26 mouse cellular contexts compared by ENCODE assay signal in genomic region chr11:48525517-48525916, GRCm38 (mm10).
DNase-seq lines count a peak whose midpoint lies in the region; ATAC-seq and TF ChIP-seq lines count a peak whose summit lies in the region.
"Had no signal": no experiment of that assay in that cellular context is flagged by ENCODE, and none has a peak within 500 bp of the region (broad histone marks: within the 10 kb centered on the region; RNA-seq: fewer than 3 reads in every experiment).

No protein-coding gene starts in this region.

- no peak for ATAC-seq in forebrain, postnatal 0 days
- no peak for ATAC-seq in forebrain, embryonic 15.5 days (replicated peaks)
- ATAC-seq in heart, embryonic 13.5 days (ENCODE audit: extremely low read depth, insufficient number of reproducible peaks, low FRiP score, low TSS enrichment), result no peak
- ATAC-seq in lung, embryonic 14.5 days (ENCODE audit: insufficient read depth), result no peak; the same call in 1 of the 2 replicates
- ATAC-seq: CD4-positive, CD25-positive, alpha-beta regulatory T cell, adult 4 months; forebrain, embryonic 14.5 days had no signal

- H3K4me3 ChIP-seq in forebrain, postnatal 0 days (ENCODE audit: low read depth, low read length), result no peak overlapping the region
- H3K4me3 ChIP-seq in forebrain, embryonic 15.5 days, result no peak overlapping the region
- H3K4me3 ChIP-seq in heart, embryonic 13.5 days, result no peak overlapping the region
- no peak overlapping the region for H3K4me3 ChIP-seq in lung, embryonic 14.5 days (ENCODE audit: low read depth, low read length)
- H3K4me3 ChIP-seq: embryonic facial prominence, embryonic 15.5 days; erythroblast, embryonic 14.5 days; forebrain, embryonic 10.5 days; gastrocnemius, adult 2 months; heart, embryonic 10.5 days; hindbrain, embryonic 15.5 days had no signal

- TF ChIP-seq CTCF in forebrain, postnatal 0 days (IDR thresholded peaks at IDR 0.05; ENCODE audit: low read depth), result no peak
- TF ChIP-seq CTCF in lung, embryonic 14.5 days (IDR thresholded peaks at IDR 0.05; ENCODE audit: low read depth), result no peak

- no peaks in the 10 kb centered on the region for H3K4me1 ChIP-seq in forebrain, postnatal 0 days (ENCODE audit: insufficient read depth)
- no peaks in the 10 kb centered on the region for H3K4me1 ChIP-seq in forebrain, embryonic 15.5 days
- H3K4me1 ChIP-seq in heart, embryonic 13.5 days, result peaks cover 12% of the 10 kb centered on the region
- H3K4me1 ChIP-seq in lung, embryonic 14.5 days (ENCODE audit: insufficient read depth), result no peaks in the 10 kb centered on the region
- H3K4me1 ChIP-seq: embryonic facial prominence, embryonic 15.5 days; forebrain, embryonic 10.5 days; hindbrain, embryonic 15.5 days had no signal

- H3K4me2 ChIP-seq in forebrain, postnatal 0 days (ENCODE audit: low read depth), result no peak overlapping the region
- H3K4me2 ChIP-seq in forebrain, embryonic 15.5 days (replicated peaks), result no peak overlapping the region
- peak overlapping the region; percentile 26; the same call in 1 of the 2 replicates for H3K4me2 ChIP-seq in heart, embryonic 13.5 days
- H3K4me2 ChIP-seq in lung, embryonic 14.5 days, result no peak overlapping the region
- H3K4me2 ChIP-seq: embryonic facial prominence, embryonic 15.5 days; hindbrain, embryonic 15.5 days had no signal

- DNase-seq in forebrain, postnatal 0 days, result peak; percentile 4
- DNase-seq in heart, postnatal 10 days, result no peak
- DNase-seq in lung, embryonic 14.5 days, result peak; percentile 19
- no peak for DNase-seq in lung, adult 18-20 months
- DNase-seq in brain, adult 2 months (ENCODE audit: low read depth, low spot score), result peak; percentile 63
- DNase-seq: adrenal gland, adult 8-10 months; adrenal gland, postnatal 36 days; B cell, adult 2 months; cerebellum, adult 11 months; cerebellum, adult 8-10 months; cerebellum, postnatal 14 days; embryo, embryonic 11 days; gastrocnemius, adult 2 months; gastrocnemius, postnatal 36 days; heart, adult 11 months; heart, postnatal 14 days had no signal

- intact Hi-C loops in heart, postnatal 10 days (cut with DNase I), result no loop called here

- no peaks in the 10 kb centered on the region for H3K9me3 ChIP-seq in forebrain, postnatal 0 days (ENCODE audit: low read length)
- H3K9me3 ChIP-seq in forebrain, embryonic 15.5 days, result no peaks in the 10 kb centered on the region
- H3K9me3 ChIP-seq in heart, embryonic 13.5 days, result no peaks in the 10 kb centered on the region
- H3K9me3 ChIP-seq in lung, embryonic 14.5 days (ENCODE audit: low read depth, low read length), result no peaks in the 10 kb centered on the region
- H3K9me3 ChIP-seq: embryonic facial prominence, embryonic 15.5 days; forebrain, embryonic 10.5 days; G1E; heart, embryonic 10.5 days; hindbrain, embryonic 15.5 days had no signal

- H3K36me3 ChIP-seq in forebrain, postnatal 0 days (ENCODE audit: insufficient read depth), result no peaks in the 10 kb centered on the region
- no peaks in the 10 kb centered on the region for H3K36me3 ChIP-seq in forebrain, embryonic 15.5 days
- no peaks in the 10 kb centered on the region for H3K36me3 ChIP-seq in heart, embryonic 13.5 days
- no peaks in the 10 kb centered on the region for H3K36me3 ChIP-seq in lung, embryonic 14.5 days (ENCODE audit: insufficient read depth)
- H3K36me3 ChIP-seq: embryonic facial prominence, embryonic 15.5 days; forebrain, embryonic 10.5 days; G1E; heart, embryonic 10.5 days; hindbrain, embryonic 15.5 days had no signal

- H3K9ac ChIP-seq in forebrain, postnatal 0 days, result no peak overlapping the region
- H3K9ac ChIP-seq in forebrain, embryonic 15.5 days (replicated peaks), result no peak overlapping the region
- H3K9ac ChIP-seq in heart, embryonic 13.5 days, result no peak overlapping the region
- no peak overlapping the region for H3K9ac ChIP-seq in lung, embryonic 14.5 days
- H3K9ac ChIP-seq: embryonic facial prominence, embryonic 15.5 days; hindbrain, embryonic 15.5 days had no signal

- no peak overlapping the region for H3K27ac ChIP-seq in forebrain, postnatal 0 days (ENCODE audit: low read depth, low read length)
- H3K27ac ChIP-seq in forebrain, embryonic 15.5 days (replicated peaks), result no peak overlapping the region
- peak overlapping the region; percentile 8 for H3K27ac ChIP-seq in heart, embryonic 13.5 days (replicated peaks)
- no peak overlapping the region for H3K27ac ChIP-seq in lung, embryonic 14.5 days (ENCODE audit: low read depth)
- H3K27ac ChIP-seq: embryonic facial prominence, embryonic 15.5 days; forebrain, embryonic 10.5 days; gastrocnemius, adult 2 months; heart, embryonic 10.5 days; hindbrain, embryonic 15.5 days had no signal

- WGBS in forebrain, postnatal 0 days, result 78% methylated on average over 5 of the region's 5 CpGs
- 83% methylated on average over 5 of the region's 5 CpGs for WGBS in forebrain, embryonic 15.5 days
- 18% methylated on average over 5 of the region's 5 CpGs for WGBS in heart, embryonic 13.5 days
- 64% methylated on average over 5 of the region's 5 CpGs for WGBS in lung, embryonic 14.5 days

- no peaks in the 10 kb centered on the region for H3K27me3 ChIP-seq in forebrain, postnatal 0 days (ENCODE audit: insufficient read depth, low read length)
- no peaks in the 10 kb centered on the region for H3K27me3 ChIP-seq in forebrain, embryonic 15.5 days
- H3K27me3 ChIP-seq in heart, embryonic 13.5 days (replicated peaks), result no peaks in the 10 kb centered on the region
- no peaks in the 10 kb centered on the region for H3K27me3 ChIP-seq in lung, embryonic 14.5 days (ENCODE audit: insufficient read depth, low read length)
- H3K27me3 ChIP-seq: embryonic facial prominence, embryonic 15.5 days; hindbrain, embryonic 15.5 days had no signal

Comparison
In these comparisons a context has a peak if more than half of its experiments do, and no peak if none do; other contexts are left out.
1. DNase-seq: peak in forebrain, postnatal 0 days (single experiment), lung, embryonic 14.5 days (single experiment) and brain, adult 2 months (single experiment); none in heart, postnatal 10 days (0 of 2) and lung, adult 18-20 months (0 of 2).